Mouse (Mus musculus) urinary bladder, postnatal 25 days (tissue): Measurements from ENCODE around the gene Abca5.
"Not testable (repeated sequence)": the region's sequence is repeated elsewhere in the genome, so short reads cannot be mapped to it uniquely, and the experiment has no call there.

Experiments
- DNase-seq: peaks from one replicate; pipeline ENCODE4 v3.0.0; 2022; ENCODE audit warnings: low spot score

Abca5 gene

GRCm38 (mm10) chr11:110337289-110338245, at the start of gene Abca5:
Gene Abca5, minus strand, starts transcription at chr11:110337716.
- DNase-seq, result peak; percentile 90

GRCm38 (mm10) chr11:110385487-110385886, 48.0 kb upstream of the Abca5 start:
- DNase-seq, result no peak

- DNase-seq, result no peak
These were observed 42.8 kb upstream of the Abca5 start for GRCm38 (mm10) chr11:110380310-110380668.

- DNase-seq, result peak; percentile 59
These were observed 42.3 kb upstream of the Abca5 start for GRCm38 (mm10) chr11:110379661-110380309.

GRCm38 (mm10) chr11:110374036-110374435, 36.5 kb upstream of the Abca5 start:
- DNase-seq, result no peak

GRCm38 (mm10) chr11:110372266-110372954, 34.9 kb upstream of the Abca5 start:
- no peak for DNase-seq

- no peak for DNase-seq
These were observed 34.3 kb upstream of the Abca5 start for GRCm38 (mm10) chr11:110371827-110372226.

GRCm38 (mm10) chr11:110369312-110370019, 31.9 kb upstream of the Abca5 start:
- DNase-seq, result no peak

- no peak for DNase-seq
These were observed 30.1 kb upstream of the Abca5 start for GRCm38 (mm10) chr11:110367638-110368037.

GRCm38 (mm10) chr11:110366902-110367301, 29.4 kb upstream of the Abca5 start:
- DNase-seq, result no peak

- peak; percentile 50 for DNase-seq
These were observed 27.5 kb upstream of the Abca5 start for GRCm38 (mm10) chr11:110365016-110365415.

- DNase-seq, result peak; percentile 25
These were observed 20.4 kb upstream of the Abca5 start for GRCm38 (mm10) chr11:110357756-110358551.

GRCm38 (mm10) chr11:110355131-110355530, 17.6 kb upstream of the Abca5 start:
- DNase-seq, result not testable (repeated sequence)

GRCm38 (mm10) chr11:110354261-110354660, 16.7 kb upstream of the Abca5 start:
- no peak for DNase-seq

- DNase-seq, result no peak
These were observed 10.7 kb upstream of the Abca5 start for GRCm38 (mm10) chr11:110348170-110348569.

- DNase-seq, result no peak
These were observed 10.3 kb upstream of the Abca5 start for GRCm38 (mm10) chr11:110347768-110348167.

GRCm38 (mm10) chr11:110336814-110337288, 665 bp downstream of the Abca5 start:
- DNase-seq, result peak; percentile 15

GRCm38 (mm10) chr11:110330093-110330492, 7.4 kb downstream of the Abca5 start:
- DNase-seq, result no peak

GRCm38 (mm10) chr11:110322266-110322665, 15.2 kb downstream of the Abca5 start:
- no peak for DNase-seq

GRCm38 (mm10) chr11:110306475-110307168, 30.9 kb downstream of the Abca5 start:
- no peak for DNase-seq
